Mouse (Mus musculus) layer of hippocampus, postnatal 36 days (tissue): ENCODE data around the gene BC024978. TPM values are rescaled to one million over a fixed set of nuclear protein-coding genes. Genes with fewer than 3 reads are reported as not detected.
A peak's percentile ranks its signal among the peaks of the same experiment; 100 is the strongest.

Source experiments
- DNase-seq, 2 experiments: peaks; one replicate each; pipeline ENCODE4 v3.0.0; 2022
- total RNA-seq, 2 experiments: library from RNA; stranded (reverse); gene quantifications; 2 replicates each; pipeline ENCODE4 v1.2.3; 2021

The BC024978 gene
- 10 to 100 TPM; 20.4 to 25.4 TPM for total RNA-seq

- peak; percentile 96 to 97 for DNase-seq
These were observed at the start of gene BC024978, which contains the start of gene Snrpa for GRCm38 (mm10) chr7:27195681-27196611. TSS of gene BC024978 (plus strand) at chr7:27195781. TSS of gene Snrpa (minus strand) at chr7:27196271.

GRCm38 (mm10) chr7:27153205-27153764 is 42.3 kb upstream of the BC024978 start, which contains the start of gene Cyp2t4:
TSS of gene Cyp2t4 (plus strand) at chr7:27153714.
- no peak for DNase-seq

GRCm38 (mm10) chr7:27156005-27156404 is 39.6 kb upstream of the BC024978 start:
- no peak for DNase-seq

- DNase-seq, result no peak
These were observed 37.4 kb upstream of the BC024978 start for GRCm38 (mm10) chr7:27158171-27158570.

GRCm38 (mm10) chr7:27159256-27159655 is 36.3 kb upstream of the BC024978 start:
- DNase-seq, result no peak

- DNase-seq, result peak; percentile 85 to 88
These were observed 35.7 kb upstream of the BC024978 start for GRCm38 (mm10) chr7:27159882-27160281.

GRCm38 (mm10) chr7:27160921-27161320 is 34.7 kb upstream of the BC024978 start:
- DNase-seq, result no peak

- no peak for DNase-seq
These were observed 33.8 kb upstream of the BC024978 start for GRCm38 (mm10) chr7:27161744-27162143.

- DNase-seq, result no peak
These were observed 32.7 kb upstream of the BC024978 start for GRCm38 (mm10) chr7:27162780-27163449.

GRCm38 (mm10) chr7:27163450-27163805 is 32.2 kb upstream of the BC024978 start:
- DNase-seq, result no peak

- DNase-seq, result no peak
These were observed 31.3 kb upstream of the BC024978 start for GRCm38 (mm10) chr7:27164112-27164947.

- no peak for DNase-seq
These were observed 30.4 kb upstream of the BC024978 start for GRCm38 (mm10) chr7:27165007-27165655.

- DNase-seq, result no peak
These were observed 29.9 kb upstream of the BC024978 start for GRCm38 (mm10) chr7:27165696-27166095.

GRCm38 (mm10) chr7:27166229-27166613 is 29.4 kb upstream of the BC024978 start:
- DNase-seq, result peak; percentile 77 to 79

GRCm38 (mm10) chr7:27166614-27167474 is 28.7 kb upstream of the BC024978 start, which contains the start of gene Egln2:
TSS of gene Egln2 (minus strand) at chr7:27166802.
- DNase-seq, result peak; percentile 90 to 93

GRCm38 (mm10) chr7:27167475-27168094 is 28.0 kb upstream of the BC024978 start:
- no peak for DNase-seq

GRCm38 (mm10) chr7:27168371-27168770 is 27.2 kb upstream of the BC024978 start:
- no peak for DNase-seq

- no peak for DNase-seq
These were observed 24.6 kb upstream of the BC024978 start for GRCm38 (mm10) chr7:27170981-27171380.

GRCm38 (mm10) chr7:27174496-27174895 is 21.1 kb upstream of the BC024978 start:
- DNase-seq, result no peak

- no peak for DNase-seq
These were observed 20.7 kb upstream of the BC024978 start for GRCm38 (mm10) chr7:27174896-27175295.
